Mouse (Mus musculus): ENCODE measurements at regions not wholly inside any gene's neighbourhood (a gene's known extent, or its start where the extent isn't known, plus 50 kb on each side); places are given as distances from the start of the nearest gene placed in this dataset.

DNA sequence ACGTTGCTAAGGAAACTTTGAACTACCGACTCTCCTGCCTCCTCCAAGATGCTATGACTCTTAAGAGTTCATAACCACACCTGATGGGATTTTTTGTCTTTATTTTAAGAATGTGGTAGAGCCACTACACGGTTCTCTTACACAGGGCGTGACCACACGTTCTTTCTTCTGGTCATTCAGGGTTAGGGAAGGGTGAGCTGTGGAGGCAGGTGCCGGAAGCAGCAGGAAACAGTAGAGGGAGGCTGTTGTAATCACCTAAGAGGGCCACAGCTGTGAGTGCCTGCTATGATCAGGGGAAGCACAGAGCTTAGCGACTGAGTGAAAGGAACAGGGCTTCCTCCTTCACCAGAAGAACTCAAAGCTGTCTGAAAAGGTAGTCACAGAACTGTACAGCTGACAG lies 50.6 kb upstream of the Larp1 start:
- Histone ChIP-seq H3K36me3 (no peaks in the 10 kb centered on the region), H3K4me2 (no peak overlapping the region), H3K27ac (replicated peaks) (no peak overlapping the region), H3K4me3 (replicated peaks) (no peak overlapping the region), H3K9me3 (replicated peaks) (no peaks in the 10 kb centered on the region), H3K9ac (replicated peaks) (no peak overlapping the region), H3K4me1 (peaks cover 12% of the 10 kb centered on the region), H3K27me3 (replicated peaks) (no peaks in the 10 kb centered on the region)
- ATAC-seq (ENCODE audit: low FRiP score) = no peak
- WGBS = 85% methylated on average over 7 of the region's 7 CpGs

DNA sequence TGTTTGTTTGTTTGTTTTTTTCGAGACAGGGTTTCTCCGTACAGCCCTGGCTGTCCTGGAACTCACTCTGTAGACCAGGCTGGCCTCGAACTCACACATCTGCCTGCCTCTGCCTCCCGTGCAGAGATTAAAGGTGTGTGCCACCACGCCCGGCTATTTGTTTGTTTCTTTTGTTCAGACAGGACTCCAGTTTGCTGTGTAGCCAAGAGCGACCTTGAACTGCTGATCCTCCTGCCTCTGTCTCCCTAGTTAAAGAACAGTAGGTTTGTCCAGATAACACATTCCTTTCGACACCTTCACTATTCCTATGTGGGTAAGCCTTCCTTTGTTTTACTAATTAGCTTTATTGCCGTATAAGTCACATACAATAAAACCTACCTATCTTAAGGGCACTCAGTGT lies 52.0 kb upstream of the Larp1 start:
- no peak overlapping the region for H3K9ac ChIP-seq (replicated peaks)
- no peaks in the 10 kb centered on the region for H3K36me3 ChIP-seq
- ATAC-seq (ENCODE audit: low FRiP score) = no peak
- 90% methylated on average over 9 of the region's 9 CpGs for WGBS
- H3K4me3 ChIP-seq (replicated peaks) = no peak overlapping the region
- no peak overlapping the region for H3K4me2 ChIP-seq
- H3K27me3 ChIP-seq (replicated peaks) = no peaks in the 10 kb centered on the region
- no peaks in the 10 kb centered on the region for H3K4me1 ChIP-seq
- H3K27ac ChIP-seq (replicated peaks) = no peak overlapping the region
- no peaks in the 10 kb centered on the region for H3K9me3 ChIP-seq (replicated peaks)

DNA sequence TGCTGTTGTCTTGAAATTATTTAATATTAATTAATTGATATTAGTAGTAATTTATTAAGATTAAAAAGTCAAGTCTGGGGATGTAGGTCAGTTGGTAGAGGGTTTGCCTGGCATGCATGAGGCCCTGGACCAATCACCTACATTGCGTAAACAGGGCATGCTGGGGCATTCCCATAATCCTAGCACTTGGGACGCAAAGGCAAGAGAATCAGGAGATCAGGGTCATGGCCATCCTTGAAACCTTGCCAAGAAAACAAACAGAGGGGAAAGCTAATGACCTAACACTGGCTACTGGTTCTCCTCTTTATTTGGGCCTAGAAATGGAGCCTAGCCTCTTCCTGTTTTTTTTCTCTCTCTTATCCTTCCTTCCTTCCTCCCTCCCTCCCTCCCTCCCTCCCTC lies 52.8 kb upstream of the Larp1 start:
- Histone ChIP-seq H3K9me3 (replicated peaks) (no peaks in the 10 kb centered on the region), H3K36me3 (no peaks in the 10 kb centered on the region), H3K27me3 (replicated peaks) (no peaks in the 10 kb centered on the region), H3K4me1 (no peaks in the 10 kb centered on the region), H3K9ac (replicated peaks) (no peak overlapping the region), H3K4me2 (no peak overlapping the region), H3K4me3 (replicated peaks) (no peak overlapping the region), H3K27ac (replicated peaks) (no peak overlapping the region)
- 94% methylated on average over 2 of the region's 2 CpGs for WGBS
- ATAC-seq (ENCODE audit: low FRiP score) = no peak

- no peak overlapping the region for H3K27ac ChIP-seq (replicated peaks)
- H3K9ac ChIP-seq (replicated peaks) = no peak overlapping the region
- WGBS = 88% methylated on average over 7 of the region's 7 CpGs
- no peaks in the 10 kb centered on the region for H3K36me3 ChIP-seq
- no peak overlapping the region for H3K4me3 ChIP-seq (replicated peaks)
- H3K4me1 ChIP-seq = no peaks in the 10 kb centered on the region
- no peaks in the 10 kb centered on the region for H3K9me3 ChIP-seq (replicated peaks)
- no peak overlapping the region for H3K4me2 ChIP-seq
- no peak for ATAC-seq (ENCODE audit: low FRiP score)
- no peaks in the 10 kb centered on the region for H3K27me3 ChIP-seq (replicated peaks)
These were observed 53.4 kb upstream of the Larp1 start for GRCm38 (mm10) chr11:57955476-57955875.

DNA sequence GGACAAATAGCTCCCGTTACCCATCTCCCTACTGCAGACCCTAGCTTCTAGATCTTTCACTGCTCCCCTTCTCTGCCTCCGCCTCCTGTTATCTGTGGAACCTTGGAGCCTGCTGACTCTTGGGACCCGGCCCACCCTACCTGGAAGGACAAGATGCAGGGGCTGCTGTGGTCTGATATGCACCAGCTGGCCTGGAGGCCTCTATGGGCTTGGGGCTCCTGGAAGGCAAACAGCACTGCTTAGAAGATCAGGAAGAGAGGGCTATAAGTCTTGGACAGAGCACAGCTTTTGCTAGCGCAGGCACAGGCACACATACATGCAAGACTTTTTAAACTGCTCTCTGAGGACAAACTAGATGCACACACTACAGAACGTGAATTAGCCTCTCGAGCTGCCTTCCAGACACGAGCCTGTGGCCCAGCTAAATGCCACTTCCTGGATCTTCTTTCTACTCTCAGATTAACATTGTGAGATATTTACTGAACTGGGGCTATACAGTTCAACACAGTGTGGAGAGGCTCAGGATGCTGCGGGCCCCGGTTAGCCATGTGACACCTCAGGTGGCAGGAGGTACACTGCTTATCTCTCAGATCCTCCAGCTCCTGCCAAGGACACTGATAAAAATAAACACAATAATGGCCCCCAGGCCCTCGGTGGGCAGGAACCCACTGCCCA lies 54.2 kb upstream of the Larp1 start:
- Histone ChIP-seq H3K9ac (replicated peaks) (no peak overlapping the region), H3K27ac (replicated peaks) (no peak overlapping the region), H3K27me3 (replicated peaks) (no peaks in the 10 kb centered on the region), H3K4me1 (no peaks in the 10 kb centered on the region), H3K4me2 (no peak overlapping the region), H3K4me3 (replicated peaks) (no peak overlapping the region), H3K9me3 (replicated peaks) (no peaks in the 10 kb centered on the region), H3K36me3 (no peaks in the 10 kb centered on the region)
- ATAC-seq (ENCODE audit: low FRiP score) = no peak
- 69% methylated on average over 10 of the region's 10 CpGs for WGBS

DNA sequence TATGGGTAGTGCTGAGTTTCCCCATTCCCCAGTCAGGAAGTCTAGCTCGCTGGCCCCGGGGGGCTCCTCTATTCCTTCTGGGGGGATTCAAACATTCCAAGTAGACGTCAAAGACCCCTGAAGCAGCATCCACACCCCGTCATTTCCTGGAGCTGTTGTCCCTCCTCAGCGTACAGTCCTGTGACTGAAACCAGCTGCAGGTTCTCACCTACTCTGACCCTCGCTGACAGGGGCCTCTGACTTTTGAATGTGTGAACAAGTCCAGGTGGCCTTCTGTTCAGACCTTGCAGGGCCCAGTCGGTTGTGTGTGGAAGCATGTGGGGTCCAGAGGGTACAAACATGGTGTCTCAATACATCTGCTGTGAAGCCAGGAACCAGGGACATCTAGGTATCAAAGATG lies 55.2 kb upstream of the Larp1 start:
- H3K9me3 ChIP-seq (replicated peaks) = no peaks in the 10 kb centered on the region
- no peak overlapping the region for H3K27ac ChIP-seq (replicated peaks)
- ATAC-seq (ENCODE audit: low FRiP score) = no peak
- no peaks in the 10 kb centered on the region for H3K4me1 ChIP-seq
- H3K27me3 ChIP-seq (replicated peaks) = no peaks in the 10 kb centered on the region
- 72% methylated on average over 7 of the region's 7 CpGs for WGBS
- H3K4me3 ChIP-seq (replicated peaks) = no peak overlapping the region
- H3K36me3 ChIP-seq = no peaks in the 10 kb centered on the region
- no peak overlapping the region for H3K4me2 ChIP-seq
- H3K9ac ChIP-seq (replicated peaks) = no peak overlapping the region

DNA sequence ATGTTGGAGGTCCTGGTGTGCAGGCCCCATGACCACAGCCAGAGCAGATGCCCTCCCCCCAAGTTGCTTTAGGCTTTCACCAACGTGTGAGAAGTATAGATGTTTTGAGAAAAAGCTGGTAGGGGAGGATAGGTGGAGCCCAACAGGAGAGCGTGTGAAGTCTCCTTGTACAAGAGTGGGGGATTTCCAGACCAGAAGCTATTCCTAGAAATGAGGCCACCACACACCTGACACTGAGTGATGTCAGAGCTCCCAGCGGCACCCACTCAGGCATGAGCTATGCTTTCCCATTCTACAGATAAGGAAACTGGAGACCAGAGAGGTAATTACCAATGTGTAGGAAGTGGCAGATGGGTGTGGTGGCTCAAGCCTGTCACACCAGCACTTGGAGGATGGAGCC lies 56.2 kb upstream of the Larp1 start:
- Histone ChIP-seq H3K9ac (replicated peaks) (no peak overlapping the region), H3K36me3 (no peaks in the 10 kb centered on the region), H3K27me3 (replicated peaks) (no peaks in the 10 kb centered on the region), H3K4me3 (replicated peaks) (no peak overlapping the region), H3K9me3 (replicated peaks) (no peaks in the 10 kb centered on the region), H3K27ac (replicated peaks) (no peak overlapping the region), H3K4me2 (no peak overlapping the region), H3K4me1 (no peaks in the 10 kb centered on the region)
- ATAC-seq (ENCODE audit: low FRiP score) = no peak
- 85% methylated on average over 3 of the region's 3 CpGs for WGBS

- no peak overlapping the region for H3K27ac ChIP-seq (replicated peaks)
These were observed 57.1 kb upstream of the Larp1 start for GRCm38 (mm10) chr11:57951541-57952326.

GRCm38 (mm10) chr11:57950989-57951388 lies 57.9 kb upstream of the Larp1 start:
- WGBS = 1% methylated on average over 4 of the region's 4 CpGs
- H3K4me1 ChIP-seq = no peaks in the 10 kb centered on the region
- no peak for ATAC-seq (ENCODE audit: low FRiP score)
- H3K9me3 ChIP-seq (replicated peaks) = no peaks in the 10 kb centered on the region
- no peaks in the 10 kb centered on the region for H3K27me3 ChIP-seq (replicated peaks)
- H3K27ac ChIP-seq (replicated peaks) = no peak overlapping the region
- no peaks in the 10 kb centered on the region for H3K36me3 ChIP-seq
- H3K4me3 ChIP-seq (replicated peaks) = no peak overlapping the region
- no peak overlapping the region for H3K4me2 ChIP-seq
- no peak overlapping the region for H3K9ac ChIP-seq (replicated peaks)

More at GRCm38 (mm10) chr11:57951541-57952326, 57.1 kb upstream of the Larp1 start:
- no peaks in the 10 kb centered on the region for H3K9me3 ChIP-seq (replicated peaks)
- no peak for ATAC-seq (ENCODE audit: low FRiP score)
- no peak overlapping the region for H3K4me2 ChIP-seq
- H3K9ac ChIP-seq (replicated peaks) = no peak overlapping the region
- H3K27me3 ChIP-seq (replicated peaks) = no peaks in the 10 kb centered on the region
- no peaks in the 10 kb centered on the region for H3K4me1 ChIP-seq
- H3K36me3 ChIP-seq = no peaks in the 10 kb centered on the region
- 84% methylated on average over 20 of the region's 20 CpGs for WGBS
- H3K4me3 ChIP-seq (replicated peaks) = no peak overlapping the region

GRCm38 (mm10) chr11:57949067-57949466 lies 59.8 kb upstream of the Larp1 start:
- ATAC-seq (ENCODE audit: low FRiP score) = no peak
- H3K4me2 ChIP-seq = no peak overlapping the region
- no peak overlapping the region for H3K4me3 ChIP-seq (replicated peaks)
- no peaks in the 10 kb centered on the region for H3K36me3 ChIP-seq
- no peak overlapping the region for H3K9ac ChIP-seq (replicated peaks)
- no peaks in the 10 kb centered on the region for H3K9me3 ChIP-seq (replicated peaks)
- 75% methylated on average over 9 of the region's 9 CpGs for WGBS
- no peak overlapping the region for H3K27ac ChIP-seq (replicated peaks)
- H3K27me3 ChIP-seq (replicated peaks) = no peaks in the 10 kb centered on the region
- H3K4me1 ChIP-seq = no peaks in the 10 kb centered on the region

- Histone ChIP-seq H3K4me3 (replicated peaks) (no peak overlapping the region), H3K9me3 (replicated peaks) (no peaks in the 10 kb centered on the region), H3K27me3 (replicated peaks) (no peaks in the 10 kb centered on the region), H3K27ac (replicated peaks) (no peak overlapping the region), H3K9ac (replicated peaks) (no peak overlapping the region), H3K36me3 (no peaks in the 10 kb centered on the region), H3K4me2 (no peak overlapping the region), H3K4me1 (no peaks in the 10 kb centered on the region)
- WGBS = 93% methylated on average over 4 of the region's 4 CpGs
- no peak for ATAC-seq (ENCODE audit: low FRiP score)
These were observed 61.5 kb upstream of the Larp1 start for GRCm38 (mm10) chr11:57947347-57947746.

GRCm38 (mm10) chr11:57934391-57934850 lies 74.4 kb upstream of the Larp1 start:
- peak; percentile 50; the same call in 1 of the 2 replicates for ATAC-seq (ENCODE audit: low FRiP score)
- Histone ChIP-seq H3K27me3 (replicated peaks) (no peaks in the 10 kb centered on the region), H3K27ac (replicated peaks) (no peak overlapping the region), H3K36me3 (no peaks in the 10 kb centered on the region), H3K9me3 (replicated peaks) (no peaks in the 10 kb centered on the region), H3K4me2 (peak overlapping the region; percentile 52), H3K4me1 (peaks cover 9% of the 10 kb centered on the region), H3K9ac (replicated peaks) (no peak overlapping the region), H3K4me3 (replicated peaks) (peak overlapping the region; percentile 21; the same call in 1 of the 2 replicates)
- 12% methylated on average over 13 of the region's 13 CpGs for WGBS
